Mouse (Mus musculus) midbrain, embryonic 12.5 days (tissue): Measurements from ENCODE around the gene Dusp27. TPM values are rescaled to one million over a fixed set of nuclear protein-coding genes. Genes with fewer than 3 reads are reported as not detected.

Experiments
- ATAC-seq: fragments of 200-750 bp; cut with Nextera tagmentation; 2 replicates; pipeline ENCODE4 v1.8.0; 2017; ENCODE audit warnings: low read depth, moderate TSS enrichment, moderate library complexity; ENCODE audit not compliant: low FRiP score
- H3K27ac ChIP-seq: fragments of 300-500 bp; sonication (generic); replicated peaks from 2 replicates; pipeline ENCODE4 v1.5.1; 2016; ENCODE audit warnings: mild to moderate bottlenecking
- H3K27me3 ChIP-seq: fragments of 300-500 bp; sonication (generic); 2 replicates; pipeline ENCODE4 v1.6.1; 2016; ENCODE audit warnings: mild to moderate bottlenecking
- H3K36me3 ChIP-seq: fragments of 300-500 bp; sonication (generic); 2 replicates; pipeline ENCODE4 v1.6.1; 2016
- H3K4me1 ChIP-seq: fragments of 300-500 bp; sonication (generic); 2 replicates; pipeline ENCODE4 v1.6.1; 2016
- H3K4me2 ChIP-seq: fragments of 300-500 bp; sonication (generic); replicated peaks from 2 replicates; pipeline ENCODE4 v1.6.1; 2016; ENCODE audit warnings: mild to moderate bottlenecking, moderate library complexity
- H3K4me3 ChIP-seq: fragments of 300-500 bp; sonication (generic); 2 replicates; pipeline ENCODE4 v1.5.1; 2016; ENCODE audit warnings: mild to moderate bottlenecking
- H3K9ac ChIP-seq: fragments of 300-500 bp; sonication (generic); replicated peaks from 2 replicates; pipeline ENCODE4 v1.6.1; 2016; ENCODE audit warnings: mild to moderate bottlenecking, moderate library complexity
- H3K9me3 ChIP-seq: fragments of 300-500 bp; sonication (generic); 2 replicates; pipeline ENCODE4 v1.6.1; 2016; ENCODE audit warnings: mild to moderate bottlenecking
- WGBS: fragments of 180-500 bp; shearing (Covaris S2); methylation state at CpG from one replicate; pipeline ENCODE4 v1.1.7; 2016; 5-methylcytosine and 5-hydroxymethylcytosine counted together
- polyA plus RNA-seq: library from polyadenylated mRNA; unstranded; fragments of >200 nt; fragmentation: Nextera tagmentation; extraction: Ambion mirVana; gene quantifications from 2 replicates; pipeline ENCODE4 v1.2.1, GENCODE M21; 2016

The Dusp27 gene
- polyA plus RNA-seq, 1 experiment from 2014 or later, result 3.0 TPM

GRCm38 (mm10) chr1:166089337-166089736, 38.4 kb downstream of the Dusp27 start:
- WGBS, result 74% methylated on average over 3 of the region's 3 CpGs
- H3K36me3 ChIP-seq, result no peaks in the 10 kb centered on the region
- no peak overlapping the region for H3K4me3 ChIP-seq
- H3K4me2 ChIP-seq, result no peak overlapping the region
- no peak for ATAC-seq
- H3K4me1 ChIP-seq, result peaks cover 7% of the 10 kb centered on the region; the same call in 1 of the 2 replicates
- H3K27me3 ChIP-seq, result no peaks in the 10 kb centered on the region
- H3K9me3 ChIP-seq, result no peaks in the 10 kb centered on the region
- H3K27ac ChIP-seq, result peak overlapping the region; percentile 60; the same call in 1 of the 2 replicates
- no peak overlapping the region for H3K9ac ChIP-seq

- H3K9ac ChIP-seq, result no peak overlapping the region; the same call in 1 of the 2 replicates
- H3K27me3 ChIP-seq, result no peaks in the 10 kb centered on the region
- no peak for ATAC-seq
- H3K4me2 ChIP-seq, result 0 out of 2 replicates have a peak overlapping the region, but pooled peaks have one; percentile 13
- no peaks in the 10 kb centered on the region for H3K9me3 ChIP-seq
- H3K4me1 ChIP-seq, result peaks cover 7% of the 10 kb centered on the region; the same call in 1 of the 2 replicates
- H3K36me3 ChIP-seq, result no peaks in the 10 kb centered on the region
- H3K27ac ChIP-seq, result peak overlapping the region; percentile 60
- H3K4me3 ChIP-seq, result no peak overlapping the region
- 43% methylated on average over 19 of the region's 19 CpGs for WGBS
Measured at GRCm38 (mm10) chr1:166088446-166089170, 39.1 kb downstream of the Dusp27 start.

- H3K36me3 ChIP-seq, result no peaks in the 10 kb centered on the region
- H3K4me3 ChIP-seq, result no peak overlapping the region
- WGBS, result 80% methylated on average over 6 of the region's 6 CpGs
- no peaks in the 10 kb centered on the region for H3K9me3 ChIP-seq
- H3K27ac ChIP-seq, result no peak overlapping the region
- no peak overlapping the region for H3K4me2 ChIP-seq
- H3K27me3 ChIP-seq, result no peaks in the 10 kb centered on the region
- no peak for ATAC-seq
- no peak overlapping the region for H3K9ac ChIP-seq
- H3K4me1 ChIP-seq, result no peaks in the 10 kb centered on the region
Measured at GRCm38 (mm10) chr1:166077052-166077735, 50.5 kb downstream of the Dusp27 start.

GRCm38 (mm10) chr1:166067856-166068440, 59.8 kb downstream of the Dusp27 start:
- H3K9me3 ChIP-seq, result no peaks in the 10 kb centered on the region
- H3K36me3 ChIP-seq, result no peaks in the 10 kb centered on the region
- no peak overlapping the region for H3K27ac ChIP-seq

GRCm38 (mm10) chr1:166063870-166064269, 63.9 kb downstream of the Dusp27 start:
- Histone ChIP-seq H3K4me1 (no peaks in the 10 kb centered on the region), H3K9me3 (no peaks in the 10 kb centered on the region), H3K4me2 (no peak overlapping the region), H3K27ac (no peak overlapping the region), H3K4me3 (no peak overlapping the region), H3K27me3 (no peaks in the 10 kb centered on the region; the same call in 1 of the 2 replicates), H3K36me3 (no peaks in the 10 kb centered on the region), H3K9ac (no peak overlapping the region)
- ATAC-seq, result no peak
- WGBS, result 90% methylated on average over 3 of the region's 3 CpGs

More at GRCm38 (mm10) chr1:166067856-166068440, 59.8 kb downstream of the Dusp27 start:
- Histone ChIP-seq H3K4me1 (no peaks in the 10 kb centered on the region), H3K4me2 (no peak overlapping the region), H3K9ac (no peak overlapping the region), H3K27me3 (no peaks in the 10 kb centered on the region; the same call in 1 of the 2 replicates), H3K4me3 (no peak overlapping the region)
- no peak for ATAC-seq
- WGBS, result 79% methylated on average over 2 of the region's 2 CpGs

GRCm38 (mm10) chr1:166061532-166061931, 66.2 kb downstream of the Dusp27 start:
- H3K27ac ChIP-seq, result no peak overlapping the region
- no peak overlapping the region for H3K9ac ChIP-seq
- H3K27me3 ChIP-seq, result 0 out of 2 replicates have a peak, but pooled peaks cover 4% of the 10 kb centered on the region
- WGBS, result 66% methylated on average over 3 of the region's 3 CpGs
- no peak for ATAC-seq
- H3K9me3 ChIP-seq, result no peaks in the 10 kb centered on the region
- H3K4me3 ChIP-seq, result no peak overlapping the region
- H3K36me3 ChIP-seq, result no peaks in the 10 kb centered on the region
- H3K4me2 ChIP-seq, result no peak overlapping the region
- no peaks in the 10 kb centered on the region for H3K4me1 ChIP-seq

GRCm38 (mm10) chr1:166060406-166060805, 67.3 kb downstream of the Dusp27 start:
- Histone ChIP-seq H3K4me2 (no peak overlapping the region), H3K9ac (no peak overlapping the region), H3K9me3 (no peaks in the 10 kb centered on the region), H3K4me1 (peaks cover 9% of the 10 kb centered on the region), H3K27ac (no peak overlapping the region), H3K4me3 (no peak overlapping the region), H3K36me3 (no peaks in the 10 kb centered on the region), H3K27me3 (0 out of 2 replicates have a peak, but pooled peaks cover 4% of the 10 kb centered on the region)
- 76% methylated on average over 1 of the region's 1 CpGs for WGBS
- no peak for ATAC-seq

GRCm38 (mm10) chr1:166056098-166056756, 71.5 kb downstream of the Dusp27 start:
- Histone ChIP-seq H3K4me3 (no peak overlapping the region), H3K4me1 (peaks cover 19% of the 10 kb centered on the region), H3K36me3 (no peaks in the 10 kb centered on the region), H3K4me2 (peak overlapping the region; percentile 22), H3K27ac (no peak overlapping the region), H3K9me3 (no peaks in the 10 kb centered on the region), H3K27me3 (0 out of 2 replicates have a peak, but pooled peaks cover 4% of the 10 kb centered on the region), H3K9ac (no peak overlapping the region)
- ATAC-seq, result 0 out of 2 replicates have a peak, but pooled peaks have one; percentile 32
- 25% methylated on average over 9 of the region's 9 CpGs for WGBS

- no peak overlapping the region for H3K27ac ChIP-seq
- peaks cover 32% of the 10 kb centered on the region for H3K4me1 ChIP-seq
- peak overlapping the region; percentile 21 for H3K4me2 ChIP-seq
- no peak for ATAC-seq
- H3K36me3 ChIP-seq, result no peaks in the 10 kb centered on the region
- no peaks in the 10 kb centered on the region for H3K9me3 ChIP-seq
- WGBS, result 38% methylated on average over 10 of the region's 10 CpGs
- 0 out of 2 replicates have a peak overlapping the region, but pooled peaks have one; percentile 4 for H3K9ac ChIP-seq
- H3K27me3 ChIP-seq, result 0 out of 2 replicates have a peak, but pooled peaks cover 9% of the 10 kb centered on the region
- H3K4me3 ChIP-seq, result no peak overlapping the region
Measured at GRCm38 (mm10) chr1:166053285-166053955, 74.3 kb downstream of the Dusp27 start.

GRCm38 (mm10) chr1:166049046-166049827, 78.5 kb downstream of the Dusp27 start:
- peak; percentile 60; the same call in 1 of the 2 replicates for ATAC-seq
- no peak overlapping the region for H3K27ac ChIP-seq
- no peak overlapping the region for H3K9ac ChIP-seq
- peak overlapping the region; percentile 82 for H3K4me2 ChIP-seq
- H3K9me3 ChIP-seq, result no peaks in the 10 kb centered on the region
- peaks cover 28% of the 10 kb centered on the region for H3K27me3 ChIP-seq
- no peaks in the 10 kb centered on the region for H3K36me3 ChIP-seq
- H3K4me1 ChIP-seq, result peaks cover 59% of the 10 kb centered on the region
- H3K4me3 ChIP-seq, result peak overlapping the region; percentile 42
- 6% methylated on average over 11 of the region's 11 CpGs for WGBS
